Mouse (Mus musculus) kidney, postnatal 10 days (tissue): Measurements from ENCODE around the gene Npas3.
A peak's percentile ranks its signal among the peaks of the same experiment; 100 is the strongest.

Experiments used
- DNase-seq: peaks from one replicate; pipeline ENCODE4 v3.0.0; 2021; ENCODE audit warnings: mixed read lengths

Npas3 gene

DNA sequence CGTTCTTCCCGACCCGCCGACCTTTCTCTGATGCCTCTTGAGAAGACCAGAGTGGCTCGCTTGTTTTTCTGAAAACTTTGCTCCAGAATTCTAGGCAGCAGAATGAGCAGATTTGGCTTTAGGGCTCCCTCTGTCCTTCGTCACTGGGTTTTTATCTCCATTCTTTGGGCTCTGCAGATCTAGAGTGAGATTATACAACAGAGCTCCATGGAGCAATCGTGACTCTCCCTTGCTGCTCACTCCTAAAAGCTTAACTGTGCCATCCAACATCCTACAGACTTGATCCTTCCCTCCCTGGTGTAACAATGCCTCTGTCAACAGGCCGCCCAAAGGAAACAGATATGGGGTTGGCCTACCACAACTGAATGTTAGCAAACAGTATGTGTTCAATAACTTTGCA is 634.4 kb downstream of the Npas3 start:
- DNase-seq = no peak

DNA sequence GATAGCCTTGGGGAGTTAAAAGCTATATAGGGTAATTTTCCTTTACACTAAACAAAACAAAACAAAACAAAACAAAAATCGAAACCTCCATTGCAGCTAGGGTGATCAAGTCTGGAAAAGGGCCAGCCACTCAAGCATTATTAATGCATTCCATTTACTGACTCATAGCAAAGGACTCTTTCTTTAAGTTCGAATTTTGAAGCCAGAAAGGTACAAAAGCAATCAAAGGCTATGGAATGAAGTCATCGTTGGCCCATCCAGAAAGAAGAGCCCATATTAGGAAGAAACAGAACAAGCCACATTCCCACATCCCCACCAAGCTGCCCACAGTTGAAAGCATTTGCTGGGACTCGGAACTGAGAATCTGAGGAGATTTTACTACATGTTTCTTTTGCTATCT is 640.1 kb downstream of the Npas3 start:
- DNase-seq = no peak

DNA sequence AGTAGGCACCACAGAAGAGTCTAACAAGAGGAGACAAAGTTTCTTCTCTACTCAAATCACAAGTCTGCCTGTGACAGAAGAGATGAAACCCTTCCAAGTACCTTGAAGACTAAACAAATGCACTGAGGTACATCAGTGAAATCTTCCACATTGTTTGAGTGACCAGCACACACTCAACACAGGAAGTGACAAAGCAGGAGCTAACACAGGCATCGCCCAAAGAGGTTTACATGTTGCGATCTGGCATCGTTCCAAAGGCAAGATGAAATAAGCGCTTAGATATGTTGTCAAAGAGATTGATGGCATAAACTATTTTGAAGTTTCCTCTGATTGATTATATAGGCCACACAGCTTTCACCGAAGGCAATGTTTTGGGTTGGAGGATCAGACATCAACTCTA is 647.4 kb downstream of the Npas3 start:
- DNase-seq = no peak

DNA sequence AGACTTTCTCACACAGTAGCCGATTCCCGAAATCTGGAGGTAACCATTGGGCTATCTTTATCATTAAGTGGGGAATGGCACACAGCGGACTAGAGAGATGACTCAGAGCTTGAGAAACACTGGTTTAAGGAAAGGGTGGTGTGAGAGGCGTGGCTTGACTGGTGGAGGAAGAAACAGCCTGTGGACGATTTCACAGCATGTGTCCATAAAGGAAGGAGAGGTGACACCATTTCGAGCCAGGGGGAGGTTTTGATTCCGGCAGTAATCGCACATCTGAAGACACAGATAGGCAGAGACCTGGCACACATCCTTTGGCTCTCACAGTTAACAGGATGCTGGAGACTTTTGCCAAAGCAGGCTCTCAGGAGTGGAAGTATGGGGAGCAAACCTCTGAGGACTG is 660.3 kb downstream of the Npas3 start:
- no peak for DNase-seq

GRCm38 (mm10) chr12:53910192-53910591 is 661.7 kb downstream of the Npas3 start:
- DNase-seq = no peak

GRCm38 (mm10) chr12:53922153-53922552 is 673.7 kb downstream of the Npas3 start:
- DNase-seq = no peak

- no peak for DNase-seq
These were observed 700.3 kb downstream of the Npas3 start for GRCm38 (mm10) chr12:53948826-53949225.

DNA sequence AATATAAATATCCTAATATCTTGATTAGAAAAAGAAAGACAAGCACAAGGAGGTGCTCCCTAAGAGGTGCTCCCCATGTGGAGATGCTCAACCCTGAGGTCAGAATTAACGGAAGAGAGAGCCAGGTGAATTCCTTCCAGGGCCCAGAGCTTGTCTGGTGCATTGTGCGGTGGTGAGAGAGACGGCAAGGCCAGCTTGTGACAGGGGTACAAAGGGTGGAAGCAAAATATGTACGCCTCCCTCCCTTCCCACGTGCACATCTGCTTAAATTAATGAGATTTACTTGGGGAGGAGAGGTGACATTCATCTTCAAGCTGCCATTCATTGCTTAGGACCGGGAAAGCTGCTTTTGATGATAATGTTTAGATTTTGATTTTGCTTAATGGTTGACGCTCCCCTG is 713.5 kb downstream of the Npas3 start:
- DNase-seq = no peak

DNA sequence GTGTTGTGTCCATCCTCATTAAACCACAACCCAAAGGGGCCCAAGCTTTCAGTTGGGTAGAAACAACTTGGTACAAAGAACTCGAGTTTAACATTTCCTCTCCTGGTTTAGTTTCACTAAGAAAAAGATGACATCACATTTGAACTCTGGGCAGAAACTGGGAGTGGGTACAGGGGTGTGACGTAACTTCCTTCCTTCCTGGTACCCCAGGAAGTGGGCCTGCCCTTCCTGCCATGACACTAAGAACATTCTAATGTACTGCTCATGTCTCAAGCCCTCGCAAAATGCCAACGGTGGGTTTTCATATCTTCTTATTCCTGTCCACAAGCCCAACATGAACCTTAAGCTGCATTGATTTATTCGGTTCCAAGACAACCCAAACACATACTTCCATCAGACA is 715.1 kb downstream of the Npas3 start:
- DNase-seq = no peak

GRCm38 (mm10) chr12:53969378-53970174 is 721.1 kb downstream of the Npas3 start:
- no peak for DNase-seq

GRCm38 (mm10) chr12:53970721-53971120 is 722.2 kb downstream of the Npas3 start:
- no peak for DNase-seq

GRCm38 (mm10) chr12:53973414-53973813 is 724.9 kb downstream of the Npas3 start:
- DNase-seq = peak; percentile 35

DNA sequence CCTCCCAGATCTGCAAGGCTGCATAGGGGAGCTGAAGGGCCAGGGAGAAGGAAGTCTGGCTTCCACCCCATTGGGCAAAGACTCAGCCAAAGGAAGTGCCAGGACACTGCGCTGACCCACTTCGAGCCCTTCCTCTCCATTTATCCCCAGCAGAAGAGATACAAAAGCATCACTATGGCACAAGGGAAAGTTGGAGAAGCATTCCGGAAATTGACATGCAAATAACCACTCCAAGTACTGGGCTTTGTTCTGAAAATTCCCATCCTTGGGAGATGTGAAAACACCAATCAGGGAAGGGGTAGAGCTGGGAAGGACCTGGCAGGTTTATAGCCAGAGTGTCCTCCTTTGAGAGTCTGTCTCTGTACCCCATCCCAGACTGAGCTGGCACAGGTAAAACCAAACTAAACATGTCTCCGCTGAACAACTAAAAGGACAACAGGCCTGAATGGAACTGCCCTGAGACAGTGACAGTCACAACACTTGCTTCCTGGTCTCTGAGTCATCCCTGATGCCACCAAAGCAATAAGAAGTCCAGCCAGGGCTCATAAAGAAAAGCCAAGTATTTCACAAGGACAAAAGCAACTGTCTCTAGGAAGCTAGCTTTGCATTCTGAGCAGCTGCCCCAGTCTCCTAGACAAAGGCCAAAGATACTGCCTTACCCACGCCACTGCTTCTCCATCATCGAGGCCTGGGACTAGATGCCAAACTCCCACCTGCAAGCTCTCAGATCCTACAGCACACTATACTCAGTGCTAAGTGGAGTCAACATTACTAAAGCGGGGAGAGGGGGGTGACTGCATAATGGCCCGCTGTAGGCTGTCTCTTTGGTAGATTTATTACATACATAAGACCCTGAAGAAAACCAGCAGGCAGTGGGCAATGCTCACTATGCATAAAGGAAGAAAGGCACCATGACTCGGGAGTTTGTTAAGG is 733.4 kb downstream of the Npas3 start:
- DNase-seq = no peak

DNA sequence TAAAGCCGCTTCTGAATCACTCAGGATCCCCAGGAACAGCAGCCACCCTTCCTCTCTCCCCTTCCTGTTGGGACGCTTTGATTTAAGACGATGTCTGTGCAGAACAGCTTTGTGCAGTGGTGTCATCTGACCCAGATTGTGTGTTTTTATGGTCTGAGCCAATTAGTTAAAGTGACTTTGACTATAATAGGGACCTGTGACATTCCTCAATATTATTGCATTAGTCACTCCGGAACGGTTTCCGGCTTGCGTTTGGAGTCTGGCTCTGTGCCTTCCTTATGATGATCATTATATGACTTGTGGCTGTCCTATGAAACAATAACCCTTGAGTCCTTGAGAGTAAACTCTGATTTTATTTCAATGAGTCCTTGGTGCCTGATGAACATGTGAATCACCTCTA is 735.5 kb downstream of the Npas3 start:
- peak; percentile 23 for DNase-seq

GRCm38 (mm10) chr12:53985851-53986842 is 737.7 kb downstream of the Npas3 start:
- no peak for DNase-seq

- no peak for DNase-seq
These were observed 743.9 kb downstream of the Npas3 start for GRCm38 (mm10) chr12:53992411-53992810.

DNA sequence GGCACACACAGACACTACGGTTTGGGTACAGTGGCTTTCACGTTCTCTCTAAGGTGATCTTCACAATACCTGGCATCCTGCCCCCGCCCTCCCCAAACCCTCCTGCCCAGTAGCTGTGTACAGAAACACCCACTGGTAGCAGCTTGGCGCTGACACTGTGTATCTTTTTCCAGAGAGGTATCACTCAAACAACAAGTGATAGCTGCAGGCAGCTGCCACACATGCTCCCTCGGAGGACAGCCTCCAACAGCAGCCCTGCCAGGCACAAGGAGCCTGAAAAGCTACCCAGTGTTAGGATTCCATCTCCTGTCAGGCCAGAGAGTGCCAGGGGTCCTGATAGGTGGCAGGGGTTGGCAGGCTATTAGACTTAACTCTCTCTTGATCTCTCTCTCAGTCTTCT is 747.2 kb downstream of the Npas3 start:
- DNase-seq = no peak

GRCm38 (mm10) chr12:53997141-53997540 is 748.7 kb downstream of the Npas3 start:
- DNase-seq = no peak

DNA sequence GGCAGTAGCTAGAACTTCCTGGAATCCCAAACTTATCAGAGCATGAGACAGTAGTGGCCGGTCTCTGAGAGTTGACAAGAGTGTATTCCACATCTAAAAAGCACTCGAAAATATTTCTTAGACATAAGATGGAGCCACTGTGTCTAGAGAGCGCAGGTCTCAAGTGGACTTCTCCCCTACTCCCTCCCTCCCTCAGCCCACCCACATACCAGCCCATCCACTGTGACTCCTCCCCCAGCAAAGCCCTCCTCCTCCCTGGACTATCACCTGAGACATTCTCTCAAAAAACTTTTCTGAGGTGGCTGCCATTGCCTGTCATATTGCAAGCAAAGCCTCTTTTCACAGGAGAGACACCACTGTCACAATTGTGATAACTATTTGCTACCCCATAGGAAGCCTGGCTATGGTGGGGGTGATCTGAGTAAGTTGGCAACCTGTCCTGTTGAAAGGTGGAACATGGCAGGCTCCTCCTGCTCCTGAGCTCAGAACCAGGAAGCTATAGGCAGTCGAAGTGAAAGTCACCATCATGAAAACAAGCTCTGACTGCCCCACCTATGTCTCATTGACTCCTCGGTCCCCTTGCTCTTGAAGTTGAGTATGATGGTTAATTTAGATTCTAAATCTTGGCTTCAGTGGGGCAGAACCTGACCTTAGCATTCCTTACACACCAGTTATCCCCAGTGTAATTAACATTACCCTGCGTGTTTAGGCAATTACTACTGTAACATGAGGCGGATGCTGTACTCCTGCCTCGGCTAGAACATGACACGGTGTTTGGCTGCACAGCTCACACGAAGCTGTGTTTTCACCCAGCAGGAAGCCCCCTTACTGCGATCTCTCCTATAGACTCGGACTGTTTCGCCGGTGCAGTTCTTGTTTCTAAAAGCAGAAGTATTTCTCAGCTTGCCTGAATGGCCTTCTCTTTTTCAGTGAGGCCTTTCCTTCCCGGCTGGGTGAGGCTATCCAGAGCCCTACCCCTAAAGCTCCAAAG is 751.5 kb downstream of the Npas3 start:
- DNase-seq = no peak

DNA sequence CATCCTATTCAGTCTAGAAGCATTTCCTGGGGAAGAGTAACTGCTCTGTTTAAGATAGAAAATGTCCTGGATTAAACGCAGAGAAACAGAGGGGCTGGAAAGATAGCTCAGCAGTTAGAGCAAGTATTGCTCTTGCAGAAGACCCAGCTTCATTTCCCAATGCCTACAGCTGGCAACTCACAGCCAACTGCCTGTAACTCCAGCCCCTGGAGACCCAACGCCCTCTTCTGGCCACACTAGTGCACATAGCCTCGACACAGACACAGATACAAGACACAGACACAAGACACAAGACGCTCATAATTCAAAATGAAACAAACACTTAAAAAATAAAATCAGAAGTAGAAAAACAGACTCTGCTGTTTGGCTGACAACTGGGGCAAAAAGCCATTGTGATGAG is 754.0 kb downstream of the Npas3 start:
- no peak for DNase-seq

GRCm38 (mm10) chr12:54004606-54005005 is 756.1 kb downstream of the Npas3 start:
- no peak for DNase-seq
